Mouse (Mus musculus): ENCODE data around the gene Dock2. TPM values are rescaled to one million over a fixed set of nuclear protein-coding genes. Genes with fewer than 3 reads are reported as not detected.

The Dock2 gene
- polyA plus RNA-seq, 1 experiment from 2014 or later = 0.72 TPM

- no peak overlapping the region for H3K4me2 ChIP-seq (ENCODE audit: low read length)
- WGBS = 28% methylated on average over 8 of the region's 8 CpGs
- H3K4me1 ChIP-seq (replicated peaks; ENCODE audit: control insufficient read depth, insufficient read depth, low read length) = peaks cover 6% of the 10 kb centered on the region; the same call in 1 of the 2 replicates
- no peak overlapping the region for H3K9ac ChIP-seq (replicated peaks; ENCODE audit: low read depth, low read length)
- H3K27me3 ChIP-seq (replicated peaks; ENCODE audit: control insufficient read depth, insufficient read depth, low read length) = no peaks in the 10 kb centered on the region
- ATAC-seq = peak; percentile 67
- H3K9me3 ChIP-seq (ENCODE audit: control insufficient read depth, low read length) = no peaks in the 10 kb centered on the region
- no peak overlapping the region for H3K27ac ChIP-seq (ENCODE audit: low read length)
- H3K4me3 ChIP-seq (replicated peaks; ENCODE audit: low read length) = no peak overlapping the region
- H3K36me3 ChIP-seq (ENCODE audit: control insufficient read depth, insufficient read depth) = no peaks in the 10 kb centered on the region
Measured at GRCm38 (mm10) chr11:34181214-34182117, 602.2 kb downstream of the Dock2 start.

DNA sequence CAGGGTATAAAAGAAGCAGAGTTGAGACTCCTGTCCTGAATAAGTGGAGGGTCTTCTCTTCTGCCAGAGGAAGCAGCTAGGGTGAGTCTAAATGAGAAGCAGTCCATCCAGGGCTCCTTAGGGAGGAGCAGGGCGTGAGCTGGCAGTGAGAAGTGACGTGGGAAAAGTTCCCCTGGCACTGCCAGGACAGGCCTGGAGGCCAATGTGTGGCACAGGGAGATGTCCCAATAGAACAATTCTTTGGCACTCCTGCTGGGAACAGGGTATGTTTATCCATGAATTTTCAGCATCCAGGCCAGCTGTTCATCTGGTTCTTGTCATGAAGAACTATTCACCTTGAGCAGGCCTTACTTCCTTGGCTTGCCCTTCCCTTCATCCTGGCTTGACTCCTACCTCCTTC is 604.9 kb downstream of the Dock2 start:
- Histone ChIP-seq H3K36me3 (ENCODE audit: control insufficient read depth, insufficient read depth) (no peaks in the 10 kb centered on the region), H3K4me2 (ENCODE audit: low read length) (no peak overlapping the region), H3K9me3 (ENCODE audit: control insufficient read depth, low read length) (no peaks in the 10 kb centered on the region), H3K4me1 (replicated peaks; ENCODE audit: control insufficient read depth, insufficient read depth, low read length) (peaks cover 6% of the 10 kb centered on the region; the same call in 1 of the 2 replicates), H3K9ac (replicated peaks; ENCODE audit: low read depth, low read length) (no peak overlapping the region), H3K27ac (ENCODE audit: low read length) (no peak overlapping the region), H3K4me3 (replicated peaks; ENCODE audit: low read length) (no peak overlapping the region), H3K27me3 (replicated peaks; ENCODE audit: control insufficient read depth, insufficient read depth, low read length) (no peaks in the 10 kb centered on the region)
- ATAC-seq = no peak
- WGBS = 81% methylated on average over 2 of the region's 2 CpGs

Other genes with a start within 250 kb of the Dock2 start
- 7.7 and 8.6 TPM in 2 replicates for gene Spdl1, start 49.7 kb upstream of the Dock2 start, polyA plus RNA-seq (2015; fragmentation: Nextera tagmentation; extraction: Ambion mirVana)

Measured in forebrain, embryonic 16.5 days (tissue).